Mouse (Mus musculus) cerebellum, postnatal 36 days (tissue): ENCODE measurements around the gene Rps6kc1.
A peak's percentile ranks its signal among the peaks of the same experiment; 100 is the strongest.

Experiments used
- DNase-seq, 2 experiments: peaks; one replicate each; pipeline ENCODE4 v3.0.0; 2021 to 2022; ENCODE audit warnings: mixed read lengths in 2 of 2

Rps6kc1 gene

DNA sequence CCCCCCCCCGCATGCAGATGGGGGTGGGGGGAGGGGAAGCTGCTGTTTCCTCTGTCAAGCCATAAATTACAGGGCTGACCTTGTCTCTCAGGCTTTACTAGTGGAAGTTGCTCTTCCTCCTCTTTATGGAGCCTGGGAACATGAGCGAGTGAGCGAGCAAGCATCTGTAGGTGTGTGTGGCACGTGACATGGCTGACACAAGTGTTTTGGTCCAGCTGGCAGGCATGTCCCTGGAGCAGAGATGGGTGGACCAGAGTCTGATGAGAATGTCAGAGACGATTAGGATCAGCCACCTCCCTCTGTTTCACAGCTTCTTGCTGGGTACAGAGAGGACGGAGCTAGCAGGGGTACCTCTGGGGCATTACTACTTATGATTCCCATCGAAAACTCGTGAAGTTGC is 153.7 kb downstream of the Rps6kc1 start:
- no peak for DNase-seq

DNA sequence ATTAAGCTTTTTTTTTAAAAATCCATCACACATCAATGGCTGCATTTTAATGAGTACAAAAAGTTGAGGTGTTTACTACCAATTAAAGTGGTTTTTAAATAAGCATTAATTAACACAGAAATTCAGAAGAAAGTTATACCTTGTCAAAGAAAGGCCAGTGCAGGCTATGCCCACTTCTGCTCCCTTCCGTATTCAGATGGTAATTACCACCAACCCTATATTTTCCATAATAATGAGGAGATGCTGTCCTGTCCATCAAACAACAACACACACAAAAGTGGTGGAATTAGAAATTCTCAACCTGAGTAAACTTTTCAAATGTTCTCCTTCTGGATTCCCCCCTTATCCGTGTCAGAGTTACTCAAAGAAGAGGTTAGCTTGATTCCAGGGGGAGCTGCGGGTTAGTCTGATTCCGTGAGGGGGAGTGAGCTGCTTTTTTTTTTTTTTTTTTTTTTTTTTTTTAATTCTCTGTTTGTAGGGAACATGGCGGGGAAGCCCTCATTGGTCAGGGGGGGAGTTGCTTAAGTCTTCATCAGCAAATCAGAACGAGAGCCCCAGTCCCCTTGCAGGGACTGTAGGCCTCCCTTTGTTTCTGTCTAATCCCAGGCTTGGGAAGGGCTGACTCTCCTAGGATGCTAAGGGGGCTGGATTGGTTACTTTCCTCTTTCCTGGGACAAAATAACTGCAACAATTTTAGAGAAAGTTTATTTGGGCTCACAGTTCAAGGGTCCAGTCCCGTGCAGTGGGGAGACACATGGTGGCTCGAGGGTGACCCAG is 159.6 kb downstream of the Rps6kc1 start:
- DNase-seq, result no peak

DNA sequence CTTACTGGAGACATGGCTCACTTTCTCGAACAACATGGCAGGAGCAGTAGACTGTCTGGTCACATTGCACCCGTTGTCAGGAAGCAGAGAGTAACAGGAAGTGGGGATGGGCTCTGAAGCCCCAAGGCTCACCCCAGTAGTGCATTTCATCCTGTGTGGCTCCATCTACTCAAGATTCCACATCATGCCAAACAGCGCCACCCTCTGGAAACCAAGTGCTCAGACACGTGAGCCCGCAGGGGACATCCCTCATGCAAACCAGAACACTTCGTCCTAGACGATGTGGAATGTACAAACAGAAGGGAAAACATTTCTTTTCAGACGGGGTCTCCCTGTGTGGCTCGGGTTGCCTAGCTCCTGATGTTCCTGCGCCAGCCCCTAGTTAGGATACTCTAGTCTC is 162.6 kb downstream of the Rps6kc1 start:
- DNase-seq, result no peak

DNA sequence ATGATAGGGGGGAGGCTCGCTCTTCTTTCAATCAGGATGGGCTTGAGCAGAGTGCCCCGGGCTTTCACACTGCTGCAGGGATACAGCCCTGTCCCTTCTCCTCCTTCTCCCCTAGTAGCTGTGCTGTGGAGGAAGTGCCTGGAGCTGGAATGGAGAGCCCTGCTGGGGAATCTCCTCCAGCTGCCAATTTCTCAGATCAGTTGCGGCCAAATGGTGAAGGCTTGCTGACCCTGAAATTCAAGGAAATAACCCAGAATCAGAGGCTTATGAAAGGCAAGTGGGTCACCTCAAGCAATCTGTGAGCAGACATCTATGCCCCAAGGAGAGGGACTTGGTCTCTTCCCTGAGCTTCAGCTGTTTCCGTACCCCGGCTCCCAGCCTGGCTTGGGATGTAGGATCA is 170.1 kb downstream of the Rps6kc1 start:
- DNase-seq, result no peak

DNA sequence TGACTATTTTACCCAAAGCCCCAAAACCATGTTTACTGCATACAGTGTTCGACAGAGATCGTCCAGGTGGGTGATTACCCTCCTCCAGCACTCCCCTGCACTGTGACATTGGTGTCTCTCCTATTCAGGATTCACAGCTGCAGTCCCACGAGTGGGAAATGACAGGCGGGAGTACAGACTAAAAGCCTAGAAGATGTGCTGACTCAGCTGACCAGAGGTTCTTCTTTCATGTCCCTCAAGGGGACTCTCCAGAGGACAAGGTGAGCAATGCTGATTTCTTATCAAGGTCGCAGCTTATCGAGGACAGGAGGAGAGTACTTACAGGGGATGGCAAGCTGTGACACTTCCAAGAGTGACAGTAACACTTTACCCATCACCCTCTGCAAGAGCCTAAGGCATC is 178.8 kb downstream of the Rps6kc1 start:
- no peak for DNase-seq

DNA sequence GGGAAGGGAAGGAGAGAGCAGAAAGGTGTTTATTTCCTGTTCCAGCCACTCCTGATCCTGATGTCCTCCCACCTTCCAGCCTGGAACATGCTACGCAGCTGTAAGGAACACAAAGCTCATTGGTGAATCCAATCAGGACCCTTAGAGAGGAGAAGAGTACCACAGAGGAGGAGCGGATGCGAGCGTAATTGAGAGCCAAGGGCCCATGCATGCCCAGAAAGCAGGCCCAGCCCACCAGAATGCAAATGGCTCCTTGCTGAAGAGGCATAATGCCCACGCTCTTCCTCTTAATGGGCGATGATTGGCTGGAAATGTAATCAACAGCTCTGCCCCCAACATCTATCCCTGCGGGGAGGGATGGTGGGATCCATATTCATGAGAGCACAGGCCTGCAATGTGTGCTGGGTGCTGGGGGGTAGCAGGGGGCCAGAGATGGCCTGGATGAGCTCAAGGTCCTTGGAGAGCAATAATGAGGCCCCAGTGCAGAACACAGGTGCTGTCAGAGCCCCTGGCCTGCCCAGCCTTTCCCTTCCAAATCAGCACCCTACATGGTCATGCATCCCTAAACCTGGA is 182.0 kb downstream of the Rps6kc1 start:
- no peak for DNase-seq

DNA sequence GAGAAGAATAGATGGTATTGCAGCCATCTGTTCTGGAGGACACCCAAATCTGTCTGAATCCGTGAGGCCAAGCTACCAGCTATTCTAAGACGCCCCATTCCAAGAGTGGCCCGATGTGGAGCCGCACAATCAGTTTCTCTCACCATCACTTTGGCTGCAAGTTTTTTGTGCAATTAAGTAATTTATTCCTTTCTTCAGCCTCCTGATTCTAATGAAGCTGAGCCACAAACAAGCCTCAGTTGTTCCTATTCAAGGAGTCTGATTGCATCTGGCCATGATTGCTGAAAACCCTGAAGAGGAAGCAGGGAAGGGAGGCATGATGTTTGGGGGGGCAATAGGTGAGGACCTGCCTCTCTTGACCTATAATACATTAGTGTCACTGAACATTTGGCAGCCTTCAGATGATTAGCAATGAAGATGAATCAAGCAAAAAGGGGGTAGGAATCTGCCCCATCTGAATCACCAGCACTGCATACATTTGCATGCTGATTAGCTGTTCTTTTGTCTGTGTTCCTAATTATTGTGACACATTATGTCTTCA is 183.4 kb downstream of the Rps6kc1 start:
- DNase-seq, result no peak

DNA sequence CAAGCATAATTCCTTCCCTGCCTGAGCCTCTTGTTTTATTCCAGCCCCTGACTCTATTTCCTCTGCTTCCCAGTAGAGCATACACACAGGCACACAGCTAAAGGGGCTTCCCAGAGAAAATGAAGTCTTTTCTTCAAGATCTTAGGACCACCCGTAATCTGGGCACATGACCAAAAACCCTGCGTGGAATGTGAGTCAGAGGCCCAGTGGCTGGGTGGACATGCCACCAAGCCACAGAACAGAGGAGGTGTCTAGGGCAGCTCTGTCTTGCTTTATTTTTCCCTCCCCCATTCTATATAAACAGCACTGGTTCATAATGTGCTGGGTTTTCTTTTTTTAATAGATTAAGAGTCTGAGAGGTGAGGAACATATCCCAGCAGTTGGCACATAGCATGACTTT is 184.2 kb downstream of the Rps6kc1 start:
- no peak for DNase-seq

DNA sequence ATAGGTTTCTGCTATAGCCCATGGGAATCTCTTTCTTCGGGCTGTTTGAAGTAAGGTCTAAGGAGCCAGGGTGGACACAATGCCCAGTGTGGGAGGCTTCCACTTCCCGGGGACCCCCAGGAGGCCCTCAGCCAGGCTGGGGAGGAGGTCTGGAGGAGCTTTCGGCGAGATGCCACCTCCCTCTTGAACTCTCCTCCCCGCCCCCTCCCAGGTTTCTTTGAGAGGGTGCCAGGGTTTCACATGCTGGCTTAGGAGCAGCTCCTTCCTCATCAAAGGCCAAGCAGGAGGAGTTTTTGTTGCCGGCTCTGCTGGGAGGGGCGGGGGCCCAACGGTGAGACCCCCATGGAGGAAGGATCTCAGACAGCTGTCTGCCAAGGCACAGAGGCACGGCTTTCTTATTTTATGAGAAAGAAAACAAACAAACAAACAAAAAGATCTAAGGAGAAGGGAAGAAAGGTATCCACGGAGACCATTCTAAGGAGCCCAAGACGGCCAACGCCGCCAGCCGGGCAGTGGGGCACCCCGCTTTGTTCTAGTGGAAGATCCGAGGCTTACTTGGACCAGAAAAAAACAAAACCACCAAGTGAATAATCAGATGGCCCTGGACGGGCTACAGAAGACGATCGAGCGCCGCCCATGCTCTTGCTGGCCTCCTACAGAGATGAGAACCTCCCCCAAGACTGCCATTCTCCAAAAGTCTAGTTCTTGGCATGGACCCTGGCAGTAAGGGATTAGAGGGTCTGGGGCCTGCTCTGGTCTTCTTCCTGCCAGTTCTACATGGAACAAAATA is 186.8 kb downstream of the Rps6kc1 start:
- DNase-seq, result no peak

DNA sequence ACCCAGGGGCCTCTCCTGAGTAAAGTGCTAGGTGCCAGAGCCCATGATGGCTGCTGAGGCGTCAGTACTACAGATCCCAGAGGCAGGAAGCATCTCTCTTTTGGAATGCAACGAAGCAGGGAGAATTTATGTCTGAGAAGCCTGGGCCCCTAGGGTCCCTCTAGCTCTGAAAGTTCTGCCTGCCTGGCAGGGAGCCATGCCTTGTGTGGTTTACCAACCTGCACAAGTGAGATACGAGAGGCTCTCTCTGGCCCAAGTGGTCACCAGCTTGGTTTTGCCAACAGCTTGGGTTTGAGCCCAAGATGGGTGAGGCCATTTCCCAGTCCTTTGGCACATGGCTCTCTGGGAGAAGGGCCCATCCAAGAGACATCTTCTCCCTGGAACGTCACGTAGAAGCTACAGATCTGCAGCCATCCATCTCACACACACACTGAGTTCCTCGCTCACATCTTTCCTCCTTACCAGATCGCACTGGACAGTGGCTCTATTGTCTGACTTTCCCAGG is 187.6 kb downstream of the Rps6kc1 start:
- no peak for DNase-seq

DNA sequence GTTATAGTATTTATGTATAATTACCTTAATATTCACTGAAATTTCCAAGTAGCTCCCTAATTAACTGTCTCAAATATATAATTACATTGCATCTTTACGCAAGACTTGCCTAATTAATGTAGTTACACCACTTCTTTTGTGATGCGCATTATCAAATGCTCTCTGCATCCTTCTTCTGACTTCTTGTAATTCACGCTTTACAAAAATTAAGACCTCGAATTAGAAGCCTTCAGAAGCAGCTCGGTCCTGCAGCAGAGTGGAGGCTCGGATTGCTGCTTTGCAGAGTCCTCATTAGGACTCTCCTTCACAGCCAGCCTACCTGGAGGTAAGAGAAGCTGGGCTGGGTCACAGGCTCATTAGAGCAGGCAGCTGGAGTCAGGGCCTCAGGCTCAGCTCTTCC is 197.7 kb downstream of the Rps6kc1 start:
- DNase-seq, result no peak

DNA sequence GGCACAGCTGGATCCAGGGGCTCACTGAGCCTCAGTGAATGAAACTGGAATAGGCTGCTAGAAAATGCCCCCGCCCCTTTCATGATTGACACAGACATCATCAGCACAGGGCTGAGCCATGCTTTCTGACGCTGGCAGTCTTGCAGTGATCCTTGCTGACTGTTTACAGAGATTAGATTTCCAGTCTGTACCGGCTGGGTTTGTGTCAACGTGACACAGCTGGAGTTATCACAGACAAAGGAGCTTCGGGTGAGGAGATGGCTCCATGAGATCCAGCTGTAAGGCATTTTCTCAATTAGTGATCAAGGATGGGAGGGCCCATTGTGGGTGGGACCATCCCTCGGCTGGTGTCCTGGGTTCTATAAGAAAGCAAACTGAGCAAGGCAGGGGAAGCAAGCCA is 214.0 kb downstream of the Rps6kc1 start:
- no peak for DNase-seq

DNA sequence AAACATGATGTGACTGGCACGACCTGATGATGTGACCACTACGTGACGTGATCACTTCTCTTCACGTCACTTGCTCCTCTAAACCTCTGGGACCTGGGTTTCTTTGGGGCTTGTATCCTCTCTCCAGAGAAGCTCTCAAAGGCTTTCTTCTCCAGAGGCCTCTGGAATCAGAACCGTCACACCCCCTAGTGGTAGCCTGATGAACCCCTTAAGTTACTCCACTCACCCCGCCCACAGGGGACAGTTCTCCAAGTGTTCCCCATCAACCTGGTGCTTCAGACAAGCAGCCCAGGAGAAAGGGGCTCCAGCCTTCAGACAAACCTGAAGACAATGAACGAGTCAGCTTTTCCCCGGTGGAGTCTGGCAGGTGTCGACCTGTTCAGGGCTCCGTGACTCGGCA is 216.0 kb downstream of the Rps6kc1 start:
- peak; percentile 30 to 38 for DNase-seq

DNA sequence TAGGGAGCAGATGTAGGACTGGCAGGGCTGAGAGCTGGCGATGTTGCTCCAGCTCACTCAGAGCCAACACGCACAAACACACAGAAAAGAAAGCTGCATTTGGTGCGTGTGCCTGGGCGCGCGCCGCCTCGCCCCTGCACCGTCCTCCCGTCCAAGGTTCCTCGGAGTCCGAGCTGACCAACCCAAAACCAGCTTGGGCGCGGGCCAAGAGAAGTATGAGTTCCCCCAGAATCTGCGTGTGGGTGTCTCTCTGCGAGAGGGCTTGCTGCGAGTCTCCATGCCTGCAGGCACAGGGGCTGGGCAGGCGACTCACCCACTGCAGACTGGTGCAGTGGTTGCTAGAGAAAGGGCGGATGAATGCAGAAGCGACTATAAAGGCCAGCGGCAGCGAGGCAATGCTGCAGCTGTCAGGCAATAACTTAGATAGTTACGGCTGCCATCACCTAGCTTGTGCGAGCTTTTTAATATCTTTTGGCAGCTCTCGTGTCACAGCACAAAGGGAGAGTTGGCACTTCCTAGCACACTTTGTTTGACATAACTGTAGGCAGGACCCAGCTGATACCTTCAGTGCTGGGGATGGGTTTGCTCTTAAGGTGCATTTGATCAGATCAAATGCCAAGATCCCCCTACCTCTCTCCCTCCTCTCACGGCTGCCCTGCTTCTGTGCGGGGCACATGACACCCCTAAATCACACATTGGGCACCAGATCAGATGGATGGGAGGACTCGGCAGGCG is 220.9 kb downstream of the Rps6kc1 start:
- DNase-seq, result no peak

DNA sequence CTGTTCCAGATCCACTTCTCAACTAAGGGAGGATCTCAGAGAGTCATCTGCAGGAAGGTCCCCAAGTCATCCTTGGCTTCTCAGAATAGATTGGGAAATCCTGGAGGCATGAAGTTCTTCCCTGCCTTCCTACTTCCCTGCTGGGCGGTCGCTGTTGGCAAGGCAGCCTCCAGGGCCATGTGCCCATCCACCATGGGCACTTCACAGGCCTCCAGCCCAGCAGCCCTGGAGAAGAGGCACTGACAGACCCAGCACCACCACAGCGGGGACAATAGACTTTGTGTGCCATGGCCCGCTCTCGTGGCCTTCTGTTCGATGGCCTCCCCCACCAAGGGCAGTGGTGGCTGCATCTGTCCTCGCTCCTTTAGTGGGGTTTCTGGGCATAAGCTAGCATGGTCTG is 228.5 kb downstream of the Rps6kc1 start:
- peak; percentile 16 to 28 for DNase-seq

DNA sequence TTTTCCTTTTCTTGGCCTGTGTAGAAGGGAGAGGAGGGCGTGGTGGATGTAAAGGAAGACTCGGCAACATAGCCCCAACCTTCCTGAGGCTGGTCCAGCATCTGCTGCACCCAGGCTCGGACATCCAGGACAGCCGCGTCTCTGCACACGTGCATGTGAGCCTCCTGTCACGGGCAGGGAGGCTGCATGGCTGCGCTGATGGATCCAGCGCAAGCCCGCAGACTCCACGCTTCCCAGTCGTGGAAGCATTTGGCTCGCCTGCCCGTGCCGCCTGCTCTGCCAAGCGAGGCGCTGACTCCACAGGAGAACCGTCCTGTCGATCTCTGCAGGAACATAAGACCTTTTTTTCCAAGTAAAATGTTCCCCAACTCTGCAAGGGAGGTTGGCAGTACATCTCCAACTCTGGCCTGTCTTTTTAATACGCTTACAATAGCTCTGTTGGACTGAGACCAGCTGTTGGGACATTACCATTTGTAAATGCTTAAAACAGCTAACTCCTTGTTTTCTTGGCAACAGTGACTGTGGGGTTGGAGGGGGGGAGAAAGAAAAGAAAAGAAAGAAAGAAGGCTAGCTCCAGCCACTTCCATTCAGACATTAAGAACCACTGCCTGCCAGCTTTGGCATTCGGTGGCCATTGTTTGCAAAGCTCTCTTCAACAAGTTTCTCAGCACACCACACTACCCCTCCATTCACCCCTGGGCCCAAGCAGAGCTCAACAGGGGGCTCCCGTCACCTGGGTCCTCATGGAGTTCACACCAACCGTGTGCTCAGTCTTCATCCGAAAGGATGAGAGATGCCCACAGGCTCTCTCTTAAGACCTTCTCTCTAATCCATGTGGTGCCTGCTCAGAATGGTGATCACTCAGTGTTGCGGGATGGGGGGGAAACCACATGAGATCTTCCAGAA is 229.3 kb downstream of the Rps6kc1 start:
- peak; percentile 62 to 63 for DNase-seq

DNA sequence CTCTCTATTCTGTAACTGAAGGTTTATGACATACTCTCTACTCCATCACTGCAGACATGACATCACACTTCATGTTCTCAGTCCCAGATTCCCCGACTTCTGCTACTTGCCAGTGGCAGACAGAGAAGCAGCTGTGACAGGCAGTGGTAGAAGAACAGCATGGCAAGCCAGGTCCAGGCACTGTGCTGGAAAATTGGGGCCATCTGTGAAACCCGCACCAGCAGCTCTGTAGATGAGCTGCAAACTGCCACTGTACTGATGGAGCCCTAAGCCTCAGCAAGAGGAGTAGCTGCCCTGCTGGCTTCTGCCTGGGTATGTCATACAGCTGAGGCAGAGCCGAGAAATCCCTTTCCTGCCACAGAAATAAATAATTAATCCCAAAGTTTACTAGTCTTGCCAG is 236.1 kb downstream of the Rps6kc1 start:
- no peak for DNase-seq

DNA sequence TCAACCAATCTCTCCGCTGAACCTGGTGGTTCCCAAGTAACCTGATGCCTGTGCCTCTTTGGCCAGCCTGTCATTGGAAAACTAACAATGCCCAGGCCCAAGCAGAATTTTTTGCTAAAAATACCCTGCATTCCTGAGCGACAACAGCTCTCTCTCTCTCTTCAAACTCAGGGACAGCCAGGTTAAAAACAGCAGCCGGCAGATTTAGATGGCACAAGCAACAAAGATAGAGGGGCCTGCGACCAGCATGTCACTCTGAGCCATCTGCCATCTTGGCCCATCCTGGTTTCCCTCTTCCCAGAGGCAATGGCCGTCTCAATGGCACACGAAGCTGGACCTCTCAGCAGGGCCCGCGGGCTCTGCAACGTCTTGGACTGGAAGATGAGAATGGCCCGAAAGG is 242.5 kb downstream of the Rps6kc1 start:
- peak in 1 of 2 experiments; percentile 19 for DNase-seq

DNA sequence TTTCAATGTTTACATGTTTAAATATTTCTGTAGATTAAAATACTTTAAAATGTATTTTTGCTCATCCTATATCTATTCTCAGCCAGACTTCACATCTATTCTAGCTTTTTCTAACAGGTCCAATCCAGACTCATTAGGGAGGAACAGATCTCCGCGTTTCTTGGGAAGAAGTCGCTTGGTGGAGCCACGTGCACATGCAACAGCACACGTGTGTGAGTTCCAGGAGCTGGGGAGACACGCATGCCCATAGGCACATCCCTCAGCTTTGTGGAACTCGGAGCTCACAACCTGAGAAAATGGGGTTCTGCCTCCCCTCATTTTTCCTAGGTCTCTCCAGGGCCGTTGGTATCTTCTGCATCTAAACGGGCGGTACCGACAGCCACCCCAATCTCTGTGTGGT is 243.7 kb downstream of the Rps6kc1 start:
- no peak for DNase-seq

DNA sequence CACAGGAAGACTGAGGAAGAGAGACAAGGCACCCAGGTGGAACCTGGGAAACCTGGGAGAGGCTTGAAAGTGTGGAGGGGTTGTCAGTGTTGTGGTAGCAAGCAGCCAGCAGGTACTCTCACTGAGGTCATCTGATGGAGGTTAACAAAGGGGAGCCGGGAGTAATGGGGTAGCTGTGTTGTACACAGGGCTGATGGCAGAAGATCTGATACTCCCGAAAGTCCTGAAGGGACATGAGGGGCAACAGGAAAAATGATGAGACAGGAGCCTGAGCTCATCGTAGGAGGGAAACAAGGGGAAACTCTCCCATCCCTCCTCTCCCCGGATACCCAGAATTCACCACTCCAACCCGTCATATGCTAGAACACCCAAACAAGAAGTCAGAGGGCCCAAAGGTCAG is 244.2 kb downstream of the Rps6kc1 start:
- DNase-seq, result no peak

DNA sequence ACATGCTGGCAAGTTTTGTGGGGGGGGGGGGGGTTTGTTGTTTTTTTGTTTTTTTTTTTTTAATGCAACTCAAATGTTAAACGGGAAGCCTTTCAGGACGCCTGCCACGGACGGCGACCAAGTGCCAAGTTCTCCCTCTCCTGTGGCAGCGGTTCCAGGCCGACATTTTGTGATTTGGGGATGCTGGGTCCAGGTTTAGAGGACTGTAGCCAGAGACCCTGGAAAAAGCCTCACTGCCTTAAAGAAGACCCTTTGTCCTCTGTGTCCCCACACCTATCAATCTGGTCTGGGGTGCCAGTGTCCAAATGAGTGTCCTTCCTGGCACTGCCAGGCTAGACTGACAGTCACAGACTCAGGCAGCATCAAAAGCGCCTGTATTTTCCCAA is 246.1 kb downstream of the Rps6kc1 start:
- no peak for DNase-seq
